Comparison of ENCODE assay signal across 15 mouse cellular contexts in genomic region chr19:59114152-59114551, GRCm38 (mm10). TPM values are rescaled to one million over a fixed set of nuclear protein-coding genes. Genes with fewer than 3 reads are reported as not detected.
DNase-seq lines count a peak whose midpoint lies in the region; ATAC-seq and TF ChIP-seq lines count a peak whose summit lies in the region.
"Had no signal": no experiment of that assay in that cellular context is flagged by ENCODE, and none has a peak within 500 bp of the region (broad histone marks: within the 10 kb centered on the region; RNA-seq: fewer than 3 reads in every experiment).

No protein-coding gene starts in this region.

- H3K27me3 ChIP-seq in kidney, adult 2 months (replicated peaks; ENCODE audit: control insufficient read depth, insufficient read depth, low read length) = no peaks in the 10 kb centered on the region
- no peaks in the 10 kb centered on the region for H3K27me3 ChIP-seq in intestine, postnatal 0 days (replicated peaks; ENCODE audit: control insufficient read depth, insufficient read depth, low read length)
- 0 out of 2 replicates have a peak, but pooled peaks cover 4% of the 10 kb centered on the region for H3K27me3 ChIP-seq in forebrain, embryonic 14.5 days (replicated peaks; ENCODE audit: control insufficient read depth, insufficient read depth, low read length)

- peak overlapping the region; percentile 18; the same call in 1 of the 2 replicates for H3K4me3 ChIP-seq in kidney, adult 2 months (ENCODE audit: insufficient read depth, low read depth, low read length)
- peak overlapping the region; percentile 26; the same call in 1 of the 2 replicates for H3K4me3 ChIP-seq in intestine, postnatal 0 days (ENCODE audit: low read depth, low read length)
- no peak overlapping the region for H3K4me3 ChIP-seq in forebrain, embryonic 14.5 days (ENCODE audit: low read depth, low read length)
- H3K4me3 ChIP-seq: heart, embryonic 12.5 days had no signal

- no peaks in the 10 kb centered on the region; the same call in 1 of the 2 replicates for H3K9me3 ChIP-seq in intestine, postnatal 0 days (ENCODE audit: control insufficient read depth)
- no peaks in the 10 kb centered on the region for H3K9me3 ChIP-seq in forebrain, embryonic 14.5 days (replicated peaks; ENCODE audit: control insufficient read depth, low read length)
- H3K9me3 ChIP-seq: heart, embryonic 12.5 days had no signal

- TF ChIP-seq POLR2A in kidney, adult 2 months (IDR thresholded peaks at IDR 0.05; ENCODE audit: low read depth, low read length) = no peak

- H3K27ac ChIP-seq in kidney, adult 2 months (ENCODE audit: insufficient read depth, low read depth, low read length) = no peak overlapping the region
- no peak overlapping the region for H3K27ac ChIP-seq in intestine, postnatal 0 days (ENCODE audit: low read depth, low read length)
- H3K27ac ChIP-seq in forebrain, embryonic 14.5 days (ENCODE audit: low read depth, low read length) = no peak overlapping the region
- H3K27ac ChIP-seq: liver, embryonic 14.5 days had no signal

- WGBS in kidney, adult 2 months = 58% methylated on average over 4 of the region's 4 CpGs
- WGBS in intestine, postnatal 0 days = 38% methylated on average over 4 of the region's 4 CpGs
- WGBS in forebrain, embryonic 14.5 days = 69% methylated on average over 4 of the region's 4 CpGs

- H3K4me1 ChIP-seq in kidney, adult 2 months (ENCODE audit: control insufficient read depth, insufficient read depth, low read length) = no peaks in the 10 kb centered on the region
- H3K4me1 ChIP-seq in intestine, postnatal 0 days (replicated peaks; ENCODE audit: control insufficient read depth, insufficient read depth, low read length) = no peaks in the 10 kb centered on the region
- H3K4me1 ChIP-seq in forebrain, embryonic 14.5 days (ENCODE audit: control insufficient read depth, insufficient read depth, low read length) = no peaks in the 10 kb centered on the region
- H3K4me1 ChIP-seq: heart, embryonic 12.5 days had no signal

- TF ChIP-seq CTCF in kidney, adult 2 months (conservative IDR thresholded peaks at IDR 0.05; ENCODE audit: insufficient read depth, insufficient read length, low read depth, low read length) = no peak
- TF ChIP-seq CTCF in intestine, postnatal 0 days (IDR thresholded peaks at IDR 0.05; ENCODE audit: low read depth) = no peak

- ATAC-seq in intestine, postnatal 0 days = peak; percentile 47; the same call in 1 of the 2 replicates
- ATAC-seq in forebrain, embryonic 14.5 days = no peak

- no peaks in the 10 kb centered on the region for H3K36me3 ChIP-seq in kidney, adult 2 months (ENCODE audit: control insufficient read depth, insufficient read depth, low read length)
- no peaks in the 10 kb centered on the region for H3K36me3 ChIP-seq in intestine, postnatal 0 days (ENCODE audit: control insufficient read depth, insufficient read depth)
- no peaks in the 10 kb centered on the region for H3K36me3 ChIP-seq in forebrain, embryonic 14.5 days (ENCODE audit: control insufficient read depth, insufficient read depth, low read length)
- H3K36me3 ChIP-seq: heart, embryonic 12.5 days had no signal

- no peak overlapping the region for H3K9ac ChIP-seq in intestine, postnatal 0 days (ENCODE audit: low read depth, low read length)
- no peak overlapping the region for H3K9ac ChIP-seq in forebrain, embryonic 14.5 days (ENCODE audit: low read length)
- H3K9ac ChIP-seq: heart, embryonic 12.5 days; liver, embryonic 14.5 days had no signal

- H3K4me2 ChIP-seq in intestine, postnatal 0 days (replicated peaks; ENCODE audit: low read depth) = peak overlapping the region; percentile 54
- no peak overlapping the region for H3K4me2 ChIP-seq in forebrain, embryonic 14.5 days (ENCODE audit: low read length)
- H3K4me2 ChIP-seq: heart, embryonic 12.5 days had no signal

- DNase-seq in kidney, adult 2 months = no peak
- no peak for DNase-seq in kidney, adult 11 months
- DNase-seq in 3T3-L1 (ENCODE audit: low read depth, low spot score) (peak; percentile 16), NIH3T3 (ENCODE audit: low read depth) (peak; percentile 53)
- no peak for DNase-seq in forebrain, embryonic 14.5 days (ENCODE audit: low spot score)
- DNase-seq in c-Kit-positive CD71-positive TER-119-positive erythroid progenitor cells, embryonic 14.5 days (ENCODE audit: low spot score) = no peak
- DNase-seq in adrenal gland, postnatal 4 days (ENCODE audit: low spot score in 2 of 2) = no peak
- DNase-seq: cerebellum, postnatal 14 days; kidney, adult 18-20 months; spleen, adult 18-20 months had no signal

RNA-seq across cellular contexts. Expression of gene Shtn1, which starts 38.3 kb away (rescaled TPM):
- 2.5 and 3.7 TPM in 2 replicates for polyA plus RNA-seq in kidney, adult 2 months (2012; rRNA removed)
- 11.0 and 11.8 TPM in 2 replicates for polyA plus RNA-seq in intestine, postnatal 0 days (2015; fragmentation: Nextera tagmentation; extraction: Ambion mirVana)
- polyA plus RNA-seq in forebrain, embryonic 14.5 days (2014; fragmentation: Nextera tagmentation; extraction: Ambion mirVana) = 48.3 and 61.8 TPM in 2 replicates
- 10 to 100 TPM in 1 of 2 experiments, 1 to 10 TPM in 1; 8.4 to 11.0 TPM for total RNA-seq in adrenal gland, postnatal 4 days (2021)

RNA-seq across cellular contexts. Expression of gene Vax1, which starts 55.7 kb away (rescaled TPM):
- not detected in 2 replicates for polyA plus RNA-seq in kidney, adult 2 months (2012; rRNA removed)
- not detected in 2 replicates for polyA plus RNA-seq in intestine, postnatal 0 days (2015; fragmentation: Nextera tagmentation; extraction: Ambion mirVana)
- polyA plus RNA-seq in forebrain, embryonic 14.5 days (2014; fragmentation: Nextera tagmentation; extraction: Ambion mirVana) = 1.3 and 1.7 TPM in 2 replicates
- total RNA-seq in adrenal gland, postnatal 4 days (2021) = not detected
- total RNA-seq: adrenal gland, adult 18-20 months; ES-E14 had no signal
- polyA plus RNA-seq: heart, embryonic 12.5 days; liver, embryonic 14.5 days had no signal

Comparison
In these comparisons a context has a peak if more than half of its experiments do, and no peak if none do; other contexts are left out.
1. DNase-seq: peak in 3T3-L1 (single experiment) and NIH3T3 (single experiment); none in kidney, adult 2 months (single experiment), kidney, adult 11 months (single experiment), forebrain, embryonic 14.5 days (single experiment), c-Kit-positive CD71-positive TER-119-positive erythroid progenitor cells, embryonic 14.5 days (single experiment) and adrenal gland, postnatal 4 days (0 of 2).